Mouse (Mus musculus): ENCODE data around the gene Serpine2. TPM values are rescaled to one million over a fixed set of nuclear protein-coding genes. Genes with fewer than 3 reads are reported as not detected.
A peak's percentile ranks its signal among the peaks of the same experiment; 100 is the strongest.

Serpine2 gene
- polyA plus RNA-seq (2015; fragmentation: Nextera tagmentation; extraction: Ambion mirVana): 99.0 and 105 TPM in 2 replicates

GRCm38 (mm10) chr1:79861130-79861942, at the start of gene Serpine2:
Serpine2 (minus strand) TSS chr1:79861180.
- Histone ChIP-seq H3K27ac (peak within 1 kb of the TSS; percentile 65), H3K9me3 (no peaks in the 10 kb centered on the region), H3K27me3 (replicated peaks) (no peaks in the 10 kb centered on the region), H3K9ac (no peak within 1 kb of the TSS), H3K36me3 (no peaks in the 10 kb centered on the region), H3K4me1 (peaks cover 19% of the 10 kb centered on the region), H3K4me3 (replicated peaks) (no peak within 1 kb of the TSS), H3K4me2 (peak within 1 kb of the TSS; percentile 23; the same call in 1 of the 2 replicates)
- no peak for ATAC-seq (ENCODE audit: insufficient read depth, low FRiP score, low read depth)
- 18% methylated on average over 6 of the region's 6 CpGs for WGBS

DNA sequence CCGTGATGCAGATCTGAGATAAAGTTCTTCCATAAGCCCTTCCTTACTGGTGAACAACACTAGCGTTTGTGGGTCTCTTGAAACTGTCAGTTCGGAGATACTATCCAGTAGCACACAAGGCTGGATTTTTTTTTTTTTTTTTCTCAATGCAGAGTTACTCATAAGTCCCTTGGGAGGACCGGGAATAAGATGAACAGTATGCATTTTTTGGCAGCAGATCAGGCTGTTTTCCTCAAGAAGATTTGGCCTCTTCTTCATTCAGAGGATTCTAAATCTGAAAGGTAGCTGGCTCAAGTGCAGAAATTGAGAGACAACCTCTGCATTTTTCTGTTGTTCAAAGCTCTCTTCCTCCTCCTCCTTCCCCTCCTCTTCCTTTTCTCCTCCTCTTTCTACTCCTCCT, 46.8 kb upstream of the Serpine2 start:
- ATAC-seq (ENCODE audit: insufficient read depth, low FRiP score, low read depth): no peak
- Histone ChIP-seq H3K4me2 (no peak overlapping the region), H3K4me1 (no peaks in the 10 kb centered on the region), H3K27me3 (replicated peaks) (no peaks in the 10 kb centered on the region), H3K4me3 (replicated peaks) (no peak overlapping the region), H3K9me3 (no peaks in the 10 kb centered on the region), H3K9ac (no peak overlapping the region), H3K27ac (no peak overlapping the region), H3K36me3 (no peaks in the 10 kb centered on the region)
- 57% methylated on average over 4 of the region's 4 CpGs for WGBS

DNA sequence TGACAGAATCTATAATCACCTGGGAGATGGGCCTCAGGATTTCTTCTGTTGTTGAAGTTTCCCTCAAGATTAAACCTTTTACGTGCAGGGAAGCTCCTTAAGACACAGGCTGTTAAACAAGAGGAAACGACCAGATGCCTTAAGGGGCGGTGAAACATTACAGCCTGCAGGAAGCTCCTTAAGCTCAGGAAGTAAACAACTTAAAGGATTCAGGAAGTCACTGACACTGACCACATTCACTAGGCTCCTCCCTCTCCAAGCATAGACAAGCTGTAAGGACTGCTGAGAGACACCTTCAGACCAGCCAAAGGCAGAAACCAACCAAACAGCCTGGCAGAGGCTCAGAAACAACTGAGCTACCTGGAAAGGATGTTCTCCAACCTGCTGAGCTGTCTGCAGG, 44.3 kb upstream of the Serpine2 start:
- H3K4me1 ChIP-seq: no peaks in the 10 kb centered on the region
- no peak overlapping the region for H3K4me3 ChIP-seq (replicated peaks)
- 35% methylated on average over 3 of the region's 3 CpGs for WGBS
- no peaks in the 10 kb centered on the region for H3K27me3 ChIP-seq (replicated peaks)
- H3K36me3 ChIP-seq: no peaks in the 10 kb centered on the region
- H3K9ac ChIP-seq: no peak overlapping the region
- H3K9me3 ChIP-seq: no peaks in the 10 kb centered on the region
- ATAC-seq (ENCODE audit: insufficient read depth, low FRiP score, low read depth): no peak
- H3K27ac ChIP-seq: no peak overlapping the region
- no peak overlapping the region for H3K4me2 ChIP-seq

DNA sequence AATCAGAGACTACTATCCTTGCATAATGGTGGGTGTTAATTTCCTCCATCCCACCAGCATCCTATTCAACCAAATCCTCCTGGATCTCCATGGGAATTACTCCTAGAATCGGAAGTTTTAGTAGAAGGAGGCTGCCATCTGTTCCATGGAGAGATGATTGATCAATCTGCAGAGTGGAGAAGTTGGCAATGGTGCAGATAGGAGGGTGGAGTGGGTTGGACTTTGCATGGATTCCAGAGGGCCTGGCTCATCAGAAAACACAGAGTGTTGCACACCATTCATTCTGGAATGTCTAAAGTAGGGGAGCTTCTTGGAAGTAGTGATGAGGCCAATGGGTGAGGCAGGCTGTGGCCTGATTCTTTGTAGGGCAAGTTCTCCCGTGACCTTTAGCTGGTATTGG, 41.9 kb upstream of the Serpine2 start:
- Histone ChIP-seq H3K4me1 (no peaks in the 10 kb centered on the region), H3K36me3 (no peaks in the 10 kb centered on the region), H3K27ac (no peak overlapping the region), H3K9me3 (no peaks in the 10 kb centered on the region), H3K27me3 (replicated peaks) (no peaks in the 10 kb centered on the region), H3K9ac (no peak overlapping the region), H3K4me3 (replicated peaks) (no peak overlapping the region), H3K4me2 (no peak overlapping the region)
- WGBS: 78% methylated on average over 2 of the region's 2 CpGs
- no peak for ATAC-seq (ENCODE audit: insufficient read depth, low FRiP score, low read depth)

- Histone ChIP-seq H3K27me3 (replicated peaks) (no peaks in the 10 kb centered on the region), H3K9me3 (no peaks in the 10 kb centered on the region), H3K36me3 (no peaks in the 10 kb centered on the region), H3K4me2 (no peak overlapping the region), H3K4me1 (no peaks in the 10 kb centered on the region), H3K9ac (no peak overlapping the region), H3K4me3 (replicated peaks) (no peak overlapping the region), H3K27ac (no peak overlapping the region)
- no peak for ATAC-seq (ENCODE audit: insufficient read depth, low FRiP score, low read depth)
- WGBS: 31% methylated on average over 3 of the region's 3 CpGs
Observed at GRCm38 (mm10) chr1:79882648-79883047, 21.7 kb upstream of the Serpine2 start.

GRCm38 (mm10) chr1:79874741-79875140, 13.8 kb upstream of the Serpine2 start:
- WGBS: 60% methylated on average over 3 of the region's 3 CpGs

DNA sequence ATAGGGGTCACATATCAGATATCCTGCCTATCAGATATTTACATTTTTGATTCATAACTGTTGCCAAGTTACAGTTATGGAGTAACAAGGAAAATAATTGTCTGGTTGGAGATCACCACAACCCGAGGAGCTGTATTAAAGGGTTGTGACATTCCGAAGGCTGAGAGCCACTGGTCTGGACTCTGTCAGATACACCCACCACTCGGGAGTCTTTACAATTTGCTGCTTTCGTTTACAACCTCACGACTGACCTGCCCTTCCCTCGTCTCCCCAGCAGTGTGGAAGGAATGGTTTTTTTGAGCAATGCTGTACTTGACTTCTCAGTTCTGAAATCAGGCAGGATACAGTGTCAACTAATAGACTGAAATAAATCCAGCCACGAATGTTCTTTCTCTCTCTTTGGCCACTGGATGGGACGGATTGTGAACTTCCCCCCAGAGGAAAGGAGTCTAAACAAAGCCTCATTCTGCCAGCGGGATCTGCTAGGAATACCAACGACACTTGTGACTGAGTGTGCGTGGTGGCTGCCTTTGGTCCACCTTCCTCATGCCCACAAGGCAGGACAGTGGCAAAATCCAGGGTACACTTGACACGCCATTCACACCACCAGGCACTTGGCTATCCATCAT, 455 bp downstream of the Serpine2 start:
- ATAC-seq (ENCODE audit: insufficient read depth, low FRiP score, low read depth): no peak; the same call in 1 of the 2 replicates
- H3K4me1 ChIP-seq: peaks cover 23% of the 10 kb centered on the region
- H3K27ac ChIP-seq: peak overlapping the region; percentile 65
- H3K9me3 ChIP-seq: no peaks in the 10 kb centered on the region
- no peak overlapping the region for H3K4me3 ChIP-seq (replicated peaks)
- H3K4me2 ChIP-seq: peak overlapping the region; percentile 23; the same call in 1 of the 2 replicates
- no peaks in the 10 kb centered on the region for H3K27me3 ChIP-seq (replicated peaks)
- H3K9ac ChIP-seq: no peak overlapping the region
- 27% methylated on average over 12 of the region's 12 CpGs for WGBS
- H3K36me3 ChIP-seq: no peaks in the 10 kb centered on the region

More at GRCm38 (mm10) chr1:79874741-79875140, 13.8 kb upstream of the Serpine2 start:
- H3K27ac ChIP-seq: no peak overlapping the region
- no peak overlapping the region for H3K4me3 ChIP-seq (replicated peaks)
- no peaks in the 10 kb centered on the region for H3K36me3 ChIP-seq
- no peak overlapping the region for H3K4me2 ChIP-seq
- ATAC-seq (ENCODE audit: insufficient read depth, low FRiP score, low read depth): no peak
- H3K27me3 ChIP-seq (replicated peaks): no peaks in the 10 kb centered on the region
- H3K9ac ChIP-seq: no peak overlapping the region
- no peaks in the 10 kb centered on the region for H3K9me3 ChIP-seq
- no peaks in the 10 kb centered on the region for H3K4me1 ChIP-seq

GRCm38 (mm10) chr1:79859975-79860374, 1.0 kb downstream of the Serpine2 start:
- Histone ChIP-seq H3K9me3 (no peaks in the 10 kb centered on the region), H3K27me3 (replicated peaks) (no peaks in the 10 kb centered on the region), H3K36me3 (no peaks in the 10 kb centered on the region), H3K9ac (no peak overlapping the region), H3K4me3 (replicated peaks) (no peak overlapping the region), H3K4me1 (peaks cover 23% of the 10 kb centered on the region), H3K4me2 (no peak overlapping the region), H3K27ac (no peak overlapping the region)
- WGBS: 64% methylated on average over 5 of the region's 5 CpGs
- no peak for ATAC-seq (ENCODE audit: insufficient read depth, low FRiP score, low read depth)

GRCm38 (mm10) chr1:79859026-79859425, 2.0 kb downstream of the Serpine2 start:
- peak overlapping the region; percentile 95 for H3K4me2 ChIP-seq
- peaks cover 23% of the 10 kb centered on the region for H3K4me1 ChIP-seq
- no peaks in the 10 kb centered on the region for H3K27me3 ChIP-seq (replicated peaks)
- ATAC-seq (ENCODE audit: insufficient read depth, low FRiP score, low read depth): no peak
- H3K9ac ChIP-seq: peak overlapping the region; percentile 54
- H3K27ac ChIP-seq: no peak overlapping the region
- no peaks in the 10 kb centered on the region for H3K9me3 ChIP-seq
- 22% methylated on average over 4 of the region's 4 CpGs for whole genome bisulfite sequencing
- H3K4me3 ChIP-seq (replicated peaks): peak overlapping the region; percentile 75
- H3K36me3 ChIP-seq: no peaks in the 10 kb centered on the region

- WGBS: under 1% methylated on average over 75 of the region's 76 CpGs
- Histone ChIP-seq H3K36me3 (no peaks in the 10 kb centered on the region), H3K4me3 (replicated peaks) (peak overlapping the region; percentile 75), H3K9ac (peak overlapping the region; percentile 54), H3K9me3 (no peaks in the 10 kb centered on the region), H3K4me2 (peak overlapping the region; percentile 95), H3K27ac (no peak overlapping the region), H3K4me1 (peaks cover 23% of the 10 kb centered on the region), H3K27me3 (replicated peaks) (no peaks in the 10 kb centered on the region)
- peak; percentile 61 for ATAC-seq (ENCODE audit: insufficient read depth, low FRiP score, low read depth)
Observed at GRCm38 (mm10) chr1:79858389-79858994, 2.5 kb downstream of the Serpine2 start.

GRCm38 (mm10) chr1:79857681-79858388, 3.1 kb downstream of the Serpine2 start:
- Histone ChIP-seq H3K36me3 (no peaks in the 10 kb centered on the region), H3K4me2 (peak overlapping the region; percentile 95), H3K4me3 (replicated peaks) (peak overlapping the region; percentile 75), H3K4me1 (peaks cover 23% of the 10 kb centered on the region), H3K27ac (no peak overlapping the region), H3K9me3 (no peaks in the 10 kb centered on the region), H3K9ac (peak overlapping the region; percentile 54; the same call in 1 of the 2 replicates), H3K27me3 (replicated peaks) (no peaks in the 10 kb centered on the region)
- ATAC-seq (ENCODE audit: insufficient read depth, low FRiP score, low read depth): peak; percentile 17; the same call in 1 of the 2 replicates
- WGBS: 3% methylated on average over 32 of the region's 32 CpGs
